ENCODE assay signal across 9 mouse cellular contexts in genomic region chr8:70469295-70469916, GRCm38 (mm10). TPM values are rescaled to one million over a fixed set of nuclear protein-coding genes. Genes with fewer than 3 reads are reported as not detected.
DNase-seq lines count a peak whose midpoint lies in the region; ATAC-seq and TF ChIP-seq lines count a peak whose summit lies in the region.
"Had no signal": no experiment of that assay in that cellular context is flagged by ENCODE, and none has a peak within 500 bp of the region (broad histone marks: within the 10 kb centered on the region; RNA-seq: fewer than 3 reads in every experiment).

No protein-coding gene starts in this region.

- peak; percentile 52; the same call in 1 of the 2 replicates for ATAC-seq in lung, embryonic 14.5 days (ENCODE audit: insufficient read depth)
- no peak for ATAC-seq in embryonic facial prominence, embryonic 13.5 days (ENCODE audit: insufficient number of reproducible peaks, insufficient read depth, low FRiP score, low TSS enrichment, low read depth)
- ATAC-seq in hindbrain, embryonic 16.5 days = peak; percentile 64
- ATAC-seq in midbrain, postnatal 0 days (ENCODE audit: low FRiP score) = peak; percentile 36; the same call in 1 of the 2 replicates
- ATAC-seq in inflammation-experienced regulatory T-cells, adult 6 months = no peak

- no peak overlapping the region for H3K9ac ChIP-seq in lung, embryonic 14.5 days
- 0 out of 2 replicates have a peak overlapping the region, but pooled peaks have one; percentile 44 for H3K9ac ChIP-seq in embryonic facial prominence, embryonic 13.5 days
- H3K9ac ChIP-seq in hindbrain, embryonic 16.5 days (ENCODE audit: low read depth, low read length) = no peak overlapping the region
- H3K9ac ChIP-seq in midbrain, postnatal 0 days (replicated peaks; ENCODE audit: low read length, poor library complexity, severe bottlenecking) = no peak overlapping the region

- no peaks in the 10 kb centered on the region for H3K27me3 ChIP-seq in lung, embryonic 14.5 days (ENCODE audit: insufficient read depth, low read length)
- H3K27me3 ChIP-seq in embryonic facial prominence, embryonic 13.5 days = no peaks in the 10 kb centered on the region
- no peaks in the 10 kb centered on the region for H3K27me3 ChIP-seq in hindbrain, embryonic 16.5 days (replicated peaks; ENCODE audit: control insufficient read depth, insufficient read depth, low read length)
- H3K27me3 ChIP-seq in midbrain, postnatal 0 days (ENCODE audit: insufficient read depth, low read length) = no peaks in the 10 kb centered on the region

- H3K36me3 ChIP-seq in lung, embryonic 14.5 days (ENCODE audit: insufficient read depth) = 0 out of 2 replicates have a peak, but pooled peaks cover 4% of the 10 kb centered on the region
- H3K36me3 ChIP-seq in embryonic facial prominence, embryonic 13.5 days = peaks cover 23% of the 10 kb centered on the region
- peaks cover 3% of the 10 kb centered on the region; the same call in 1 of the 2 replicates for H3K36me3 ChIP-seq in hindbrain, embryonic 16.5 days (ENCODE audit: control insufficient read depth, insufficient read depth, low read length)
- H3K36me3 ChIP-seq in midbrain, postnatal 0 days (ENCODE audit: insufficient read depth, low read length) = no peaks in the 10 kb centered on the region

- TF ChIP-seq CTCF in lung, embryonic 14.5 days (IDR thresholded peaks at IDR 0.05; ENCODE audit: low read depth) = no peak
- TF ChIP-seq CTCF in midbrain, postnatal 0 days (IDR thresholded peaks at IDR 0.05) = no peak

- H3K27ac ChIP-seq in lung, embryonic 14.5 days (ENCODE audit: low read depth) = no peak overlapping the region
- H3K27ac ChIP-seq in embryonic facial prominence, embryonic 13.5 days = no peak overlapping the region
- H3K27ac ChIP-seq in hindbrain, embryonic 16.5 days (ENCODE audit: low read depth, low read length) = 0 out of 2 replicates have a peak overlapping the region, but pooled peaks have one; percentile 31
- H3K27ac ChIP-seq in midbrain, postnatal 0 days (ENCODE audit: low read depth, low read length) = peak overlapping the region; percentile 0; the same call in 1 of the 2 replicates

- DNase-seq in lung, embryonic 14.5 days = peak; percentile 27
- no peak for DNase-seq in lung, postnatal 14 days
- DNase-seq in midbrain, postnatal 0 days (ENCODE audit: low spot score) = peak; percentile 56
- DNase-seq in kidney, postnatal 10 days = no peak
- DNase-seq in natural killer cell, adult 2 months (ENCODE audit: low spot score in 2 of 2) = no peak
- DNase-seq: kidney, adult 2 months had no signal

- H3K4me1 ChIP-seq in lung, embryonic 14.5 days (ENCODE audit: insufficient read depth) = 0 out of 2 replicates have a peak, but pooled peaks cover 3% of the 10 kb centered on the region
- peaks cover 21% of the 10 kb centered on the region for H3K4me1 ChIP-seq in embryonic facial prominence, embryonic 13.5 days
- peaks cover 6% of the 10 kb centered on the region for H3K4me1 ChIP-seq in hindbrain, embryonic 16.5 days (ENCODE audit: control insufficient read depth, insufficient read depth, low read depth, low read length)
- H3K4me1 ChIP-seq in midbrain, postnatal 0 days (ENCODE audit: insufficient read depth, low read length) = no peaks in the 10 kb centered on the region

- no peak overlapping the region for H3K4me2 ChIP-seq in lung, embryonic 14.5 days
- no peak overlapping the region for H3K4me2 ChIP-seq in embryonic facial prominence, embryonic 13.5 days
- no peak overlapping the region for H3K4me2 ChIP-seq in hindbrain, embryonic 16.5 days (ENCODE audit: low read length)
- no peak overlapping the region for H3K4me2 ChIP-seq in midbrain, postnatal 0 days (ENCODE audit: low read depth, low read length, poor library complexity, severe bottlenecking)

- H3K9me3 ChIP-seq in lung, embryonic 14.5 days (ENCODE audit: low read depth, low read length) = no peaks in the 10 kb centered on the region
- no peaks in the 10 kb centered on the region for H3K9me3 ChIP-seq in embryonic facial prominence, embryonic 13.5 days
- no peaks in the 10 kb centered on the region for H3K9me3 ChIP-seq in hindbrain, embryonic 16.5 days (ENCODE audit: control insufficient read depth, low read length)
- no peaks in the 10 kb centered on the region for H3K9me3 ChIP-seq in midbrain, postnatal 0 days (ENCODE audit: low read length)

- no peak overlapping the region for H3K4me3 ChIP-seq in lung, embryonic 14.5 days (ENCODE audit: low read depth, low read length)
- no peak overlapping the region for H3K4me3 ChIP-seq in embryonic facial prominence, embryonic 13.5 days
- H3K4me3 ChIP-seq in hindbrain, embryonic 16.5 days (ENCODE audit: low read length) = no peak overlapping the region
- H3K4me3 ChIP-seq in midbrain, postnatal 0 days (ENCODE audit: low read depth, low read length) = no peak overlapping the region

- 45% methylated on average over 10 of the region's 10 CpGs for WGBS in lung, embryonic 14.5 days
- 56% methylated on average over 10 of the region's 10 CpGs for whole genome bisulfite sequencing in embryonic facial prominence, embryonic 13.5 days
- 38% methylated on average over 10 of the region's 10 CpGs for WGBS in hindbrain, embryonic 16.5 days
- 49% methylated on average over 10 of the region's 10 CpGs for WGBS in midbrain, postnatal 0 days

RNA-seq across cellular contexts. Expression of gene Klhl26, which starts 7.4 kb away (rescaled TPM):
- 21.8 and 24.4 TPM in 2 replicates for polyA plus RNA-seq in lung, embryonic 14.5 days (2014; fragmentation: Nextera tagmentation; extraction: Ambion mirVana)
- 28.2 and 30.8 TPM in 2 replicates for polyA plus RNA-seq in embryonic facial prominence, embryonic 13.5 days (2015; fragmentation: Nextera tagmentation; extraction: Ambion mirVana)
- 36.1 and 37.5 TPM in 2 replicates for polyA plus RNA-seq in hindbrain, embryonic 16.5 days (2015; fragmentation: Nextera tagmentation; extraction: Ambion mirVana)
- 48.9 and 51.0 TPM in 2 replicates for total RNA-seq in midbrain, postnatal 0 days (2014; rRNA removed)
- polyA plus RNA-seq in midbrain, postnatal 0 days (2015; fragmentation: Nextera tagmentation; extraction: Ambion mirVana) = 39.4 TPM in 2 replicates
- 10 to 100 TPM in 1 of 3 experiments, 1 to 10 TPM in 2; 6.5 to 10.4 (median 8.8) TPM for polyA plus RNA-seq in inflammation-experienced regulatory T-cells, adult 6 months (2017; shearing (Covaris generic))

RNA-seq across cellular contexts. Expression of gene Tmem59l, which starts 17.8 kb away (rescaled TPM):
- 6.7 and 8.3 TPM in 2 replicates for polyA plus RNA-seq in lung, embryonic 14.5 days (2014; fragmentation: Nextera tagmentation; extraction: Ambion mirVana)
- 32.3 and 34.8 TPM in 2 replicates for polyA plus RNA-seq in embryonic facial prominence, embryonic 13.5 days (2015; fragmentation: Nextera tagmentation; extraction: Ambion mirVana)
- polyA plus RNA-seq in hindbrain, embryonic 16.5 days (2015; fragmentation: Nextera tagmentation; extraction: Ambion mirVana) = 164 and 190 TPM in 2 replicates
- total RNA-seq in midbrain, postnatal 0 days (2014; rRNA removed) = 168 and 206 TPM in 2 replicates
- 203 and 226 TPM in 2 replicates for polyA plus RNA-seq in midbrain, postnatal 0 days (2015; fragmentation: Nextera tagmentation; extraction: Ambion mirVana)
- under 1 TPM in 1 of 3 experiments, not detected in 2; 0.47 TPM for polyA plus RNA-seq in inflammation-experienced regulatory T-cells, adult 6 months (2017; shearing (Covaris generic))

RNA-seq across cellular contexts. Expression of gene Crlf1, which starts 23.6 kb away (rescaled TPM):
- 151 and 165 TPM in 2 replicates for polyA plus RNA-seq in lung, embryonic 14.5 days (2014; fragmentation: Nextera tagmentation; extraction: Ambion mirVana)
- polyA plus RNA-seq in embryonic facial prominence, embryonic 13.5 days (2015; fragmentation: Nextera tagmentation; extraction: Ambion mirVana) = 152 and 159 TPM in 2 replicates
- 9.3 and 15.5 TPM in 2 replicates for polyA plus RNA-seq in hindbrain, embryonic 16.5 days (2015; fragmentation: Nextera tagmentation; extraction: Ambion mirVana)
- 4.1 and 4.3 TPM in 2 replicates for total RNA-seq in midbrain, postnatal 0 days (2014; rRNA removed)
- polyA plus RNA-seq in midbrain, postnatal 0 days (2015; fragmentation: Nextera tagmentation; extraction: Ambion mirVana) = 9.4 and 10.9 TPM in 2 replicates
- not detected for polyA plus RNA-seq in inflammation-experienced regulatory T-cells, adult 6 months (2017; shearing (Covaris generic))

RNA-seq across cellular contexts. Expression of gene Crtc1, which starts 30.0 kb away (rescaled TPM):
- polyA plus RNA-seq in lung, embryonic 14.5 days (2014; fragmentation: Nextera tagmentation; extraction: Ambion mirVana) = 15.5 and 21.8 TPM in 2 replicates
- 26.6 and 28.1 TPM in 2 replicates for polyA plus RNA-seq in embryonic facial prominence, embryonic 13.5 days (2015; fragmentation: Nextera tagmentation; extraction: Ambion mirVana)
- 45.9 and 55.1 TPM in 2 replicates for polyA plus RNA-seq in hindbrain, embryonic 16.5 days (2015; fragmentation: Nextera tagmentation; extraction: Ambion mirVana)
- total RNA-seq in midbrain, postnatal 0 days (2014; rRNA removed) = 56.3 and 57.4 TPM in 2 replicates
- polyA plus RNA-seq in midbrain, postnatal 0 days (2015; fragmentation: Nextera tagmentation; extraction: Ambion mirVana) = 46.5 and 47.8 TPM in 2 replicates
- polyA plus RNA-seq in inflammation-experienced regulatory T-cells, adult 6 months (2017; shearing (Covaris generic)) = 1 to 10 TPM; 5.0 to 8.7 (median 7.2) TPM

RNA-seq across cellular contexts. Expression of gene Rex1bd, which starts 37.1 kb away (rescaled TPM):
- polyA plus RNA-seq in lung, embryonic 14.5 days (2014; fragmentation: Nextera tagmentation; extraction: Ambion mirVana) = 113 and 126 TPM in 2 replicates
- polyA plus RNA-seq in embryonic facial prominence, embryonic 13.5 days (2015; fragmentation: Nextera tagmentation; extraction: Ambion mirVana) = 169 and 178 TPM in 2 replicates
- 173 and 192 TPM in 2 replicates for polyA plus RNA-seq in hindbrain, embryonic 16.5 days (2015; fragmentation: Nextera tagmentation; extraction: Ambion mirVana)
- 118 and 121 TPM in 2 replicates for total RNA-seq in midbrain, postnatal 0 days (2014; rRNA removed)
- polyA plus RNA-seq in midbrain, postnatal 0 days (2015; fragmentation: Nextera tagmentation; extraction: Ambion mirVana) = 198 and 212 TPM in 2 replicates
- polyA plus RNA-seq in inflammation-experienced regulatory T-cells, adult 6 months (2017; shearing (Covaris generic)) = 10 to 100 TPM; 67.7 to 85.1 (median 84.4) TPM

Comparison
In these comparisons a context has a peak if more than half of its experiments do, and no peak if none do; other contexts are left out.
1. DNase-seq: peak in lung, embryonic 14.5 days (single experiment) and midbrain, postnatal 0 days (single experiment); none in lung, postnatal 14 days (single experiment), kidney, postnatal 10 days (single experiment) and natural killer cell, adult 2 months (0 of 2).
2. ATAC-seq: peak in lung, embryonic 14.5 days (single experiment), hindbrain, embryonic 16.5 days (single experiment) and midbrain, postnatal 0 days (single experiment); none in embryonic facial prominence, embryonic 13.5 days (single experiment) and inflammation-experienced regulatory T-cells, adult 6 months (single experiment).
3. H3K27ac ChIP-seq: peak in hindbrain, embryonic 16.5 days (single experiment) and midbrain, postnatal 0 days (single experiment); none in lung, embryonic 14.5 days (single experiment) and embryonic facial prominence, embryonic 13.5 days (single experiment).
4. RNA of gene Crlf1, which starts 23.6 kb away (polyA plus RNA-seq): 151 to 165 TPM in lung, embryonic 14.5 days, 152 to 159 TPM in embryonic facial prominence, embryonic 13.5 days, 9.3 to 15.5 TPM in hindbrain, embryonic 16.5 days and 9.4 to 10.9 TPM in midbrain, postnatal 0 days; not detected in inflammation-experienced regulatory T-cells, adult 6 months; every median in the first group is over 10 times any median in the second.